Mouse (Mus musculus) CD4-positive, CD25-positive, alpha-beta regulatory T cell, adult 9 weeks (primary cell): ENCODE measurements around the gene Olfr1026. TPM values are rescaled to one million over a fixed set of nuclear protein-coding genes. Genes with fewer than 3 reads are reported as not detected.

Experiments used
- polyA plus RNA-seq: library from polyadenylated mRNA; unstranded; fragments of 100-300 nt; shearing (Covaris generic); gene quantifications from one replicate; pipeline ENCODE4 v1.2.1, GENCODE M21; 2017

Olfr1026 gene
- not detected for polyA plus RNA-seq

DNA sequence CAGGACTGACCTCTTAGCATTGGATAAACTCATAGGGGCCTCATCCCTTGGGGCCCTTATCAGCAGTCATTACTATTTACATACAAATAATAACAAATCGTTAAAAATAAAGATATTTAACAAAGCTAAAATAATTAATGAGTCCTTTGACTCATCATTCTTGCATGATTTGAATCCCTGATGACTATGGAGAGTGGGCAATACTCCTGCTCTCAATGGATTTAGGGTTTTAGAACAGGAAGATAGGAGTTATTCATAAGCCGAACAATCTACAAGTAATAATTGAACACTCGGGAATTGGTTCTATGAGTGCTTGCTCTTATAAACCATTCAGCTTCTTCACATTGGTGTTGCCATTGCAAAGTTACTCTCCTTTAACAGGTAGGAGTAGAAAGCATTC is at the start of gene Olfr1026:
Gene Olfr1026 (plus strand): TSS at position 301 of the 400 bp plus-strand sequence.

GRCm38 (mm10) chr2:85885340-85885739 is 36.0 kb upstream of the Olfr1026 start, which contains the start of gene Olfr1023:
TSS of gene Olfr1023 (plus strand) at chr2:85885640.

DNA sequence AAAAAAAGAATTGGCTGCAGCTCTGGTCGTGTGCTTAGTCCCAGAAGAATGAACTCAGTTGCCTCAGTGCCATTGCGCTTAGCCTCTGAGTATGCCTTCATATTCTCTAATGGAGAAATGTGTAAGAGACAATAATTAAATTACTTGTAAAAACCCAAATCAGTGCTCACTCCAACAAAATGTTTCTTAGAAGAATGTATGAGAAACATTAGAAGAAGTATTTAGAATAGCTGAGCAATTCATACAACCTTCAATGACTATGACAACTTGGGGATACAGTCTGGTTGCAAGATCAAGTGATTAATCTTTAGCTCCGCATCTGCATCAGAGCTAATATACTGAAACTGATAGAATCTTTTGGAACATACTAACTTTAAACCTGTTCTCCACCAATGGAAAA is 16.4 kb upstream of the Olfr1026 start, which contains the start of gene Olfr1024:
Gene Olfr1024 (minus strand): TSS at position 101 of the 400 bp plus-strand sequence.

DNA sequence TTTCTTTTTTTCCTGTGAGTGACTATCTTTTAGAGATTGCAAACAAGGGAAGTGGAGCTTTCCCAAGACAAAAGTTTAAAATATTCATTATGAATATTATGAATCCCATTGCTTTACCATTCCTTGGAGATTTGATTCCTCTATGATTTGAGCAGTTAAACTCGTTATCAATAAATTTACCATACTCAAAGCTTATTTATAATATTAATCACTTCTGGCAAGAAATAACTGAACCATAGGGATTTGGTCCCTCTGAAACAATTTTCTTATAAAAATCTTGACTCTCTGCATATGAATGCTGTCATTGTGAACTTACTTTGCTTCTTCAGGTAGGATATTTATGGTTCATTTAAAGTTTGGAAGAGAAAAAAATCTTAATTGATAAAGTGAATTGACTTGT is 6.5 kb upstream of the Olfr1026 start, which contains the start of gene Olfr1025-ps1:
Gene Olfr1025-ps1 (plus strand): TSS at position 301 of the 400 bp plus-strand sequence.

GRCm38 (mm10) chr2:85950137-85950536 is 28.8 kb downstream of the Olfr1026 start, which contains the start of gene Olfr1028:
TSS of gene Olfr1028 (plus strand) at chr2:85950437.

GRCm38 (mm10) chr2:85973595-85973994 is 52.2 kb downstream of the Olfr1026 start, which contains the start of gene Olfr1029:
TSS of gene Olfr1029 (plus strand) at chr2:85973895.

Other genes with a start within 250 kb of the Olfr1026 start
- not detected for gene Olfr1006, start 242.8 kb upstream of the Olfr1026 start, polyA plus RNA-seq
- gene Olfr1008, start 232.1 kb upstream of the Olfr1026 start, polyA plus RNA-seq: not detected
- gene Olfr1009, start 206.1 kb upstream of the Olfr1026 start, polyA plus RNA-seq: not detected
- not detected for gene Olfr1012, start 158.8 kb upstream of the Olfr1026 start, polyA plus RNA-seq
- not detected for gene Olfr1013, start 154.5 kb upstream of the Olfr1026 start, polyA plus RNA-seq
- gene Olfr1014, start 148.8 kb upstream of the Olfr1026 start, polyA plus RNA-seq: not detected
- not detected for gene Olfr1015, start 139.5 kb upstream of the Olfr1026 start, polyA plus RNA-seq
- not detected for gene Olfr1016, start 119.0 kb upstream of the Olfr1026 start, polyA plus RNA-seq
- gene Olfr1018, start 103.1 kb upstream of the Olfr1026 start, polyA plus RNA-seq: not detected
- gene Olfr1019, start 76.1 kb upstream of the Olfr1026 start, polyA plus RNA-seq: not detected
- not detected for gene Olfr1020, start 74.5 kb upstream of the Olfr1026 start, polyA plus RNA-seq
- not detected for gene Olfr1022, start 53.0 kb upstream of the Olfr1026 start, polyA plus RNA-seq
- not detected for gene Olfr1023, start 35.9 kb upstream of the Olfr1026 start, polyA plus RNA-seq
- gene Olfr1024, start 16.5 kb upstream of the Olfr1026 start, polyA plus RNA-seq: not detected
- gene Olfr1025-ps1, start 6.4 kb upstream of the Olfr1026 start, polyA plus RNA-seq: not detected
- not detected for gene Olfr1028, start 28.9 kb downstream of the Olfr1026 start, polyA plus RNA-seq
- gene Olfr1029, start 52.3 kb downstream of the Olfr1026 start, polyA plus RNA-seq: not detected
- not detected for gene Olfr1030, start 57.7 kb downstream of the Olfr1026 start, polyA plus RNA-seq
- gene Olfr1031, start 68.7 kb downstream of the Olfr1026 start, polyA plus RNA-seq: not detected
- gene Olfr1032, start 84.0 kb downstream of the Olfr1026 start, polyA plus RNA-seq: not detected
- gene Olfr1033, start 99.1 kb downstream of the Olfr1026 start, polyA plus RNA-seq: 1.3 TPM
- not detected for gene Olfr1034, start 124.3 kb downstream of the Olfr1026 start, polyA plus RNA-seq
- gene Olfr1036, start 152.4 kb downstream of the Olfr1026 start, polyA plus RNA-seq: not detected
- not detected for gene Olfr1037, start 165.8 kb downstream of the Olfr1026 start, polyA plus RNA-seq
- not detected for gene Olfr1039, start 214.4 kb downstream of the Olfr1026 start, polyA plus RNA-seq
- not detected for gene Olfr1040, start 225.2 kb downstream of the Olfr1026 start, polyA plus RNA-seq
- gene Olfr1042, start 240.3 kb downstream of the Olfr1026 start, polyA plus RNA-seq: not detected
- gene Olfr1043, start 246.0 kb downstream of the Olfr1026 start, polyA plus RNA-seq: not detected